Mouse (Mus musculus) embryonic facial prominence, embryonic 14.5 days (tissue): ENCODE measurements at regions not wholly inside any gene's neighbourhood (a gene's known extent, or its start where the extent isn't known, plus 50 kb on each side); places are given as distances from the start of the nearest gene placed in this dataset.

ENCODE experiments used
- ATAC-seq: fragments of 200-750 bp; cut with Nextera tagmentation; 2 replicates; pipeline ENCODE4 v1.8.0; 2017; ENCODE audit warnings: low read depth, moderate number of reproducible peaks, moderate TSS enrichment
- DNase-seq: peaks from one replicate; pipeline ENCODE4 v3.0.0-alpha.2; 2015; ENCODE audit warnings: low spot score
- H3K27ac ChIP-seq: fragments of 300-500 bp; sonication (generic); replicated peaks from 2 replicates; pipeline ENCODE4 v1.5.1; 2014; ENCODE audit warnings: low read depth, mild to moderate bottlenecking, low read length, moderate library complexity
- H3K27me3 ChIP-seq: fragments of 300-500 bp; sonication (generic); replicated peaks from 2 replicates; pipeline ENCODE4 v1.6.1; 2014; ENCODE audit warnings: low read length; ENCODE audit not compliant: control insufficient read depth, insufficient read depth
- H3K36me3 ChIP-seq: fragments of 300-500 bp; sonication (generic); 2 replicates; pipeline ENCODE4 v1.6.1; 2014; ENCODE audit warnings: low read length, mixed read lengths; ENCODE audit not compliant: control insufficient read depth, insufficient read depth
- H3K4me1 ChIP-seq: fragments of 300-500 bp; sonication (generic); 2 replicates; pipeline ENCODE4 v1.6.1; 2014; ENCODE audit warnings: antibody characterized with exemption, low read length; ENCODE audit not compliant: control insufficient read depth, insufficient read depth
- H3K4me2 ChIP-seq: fragments of 300-500 bp; sonication (generic); 2 replicates; pipeline ENCODE4 v1.6.1; 2014; ENCODE audit warnings: low read depth, mild to moderate bottlenecking, low read length, moderate library complexity, mixed read lengths
- H3K4me3 ChIP-seq: fragments of 300-500 bp; sonication (generic); 2 replicates; pipeline ENCODE4 v1.5.1; 2014; ENCODE audit warnings: low read depth, mild to moderate bottlenecking, low read length
- H3K9ac ChIP-seq: fragments of 300-500 bp; sonication (generic); 2 replicates; pipeline ENCODE4 v1.6.1; 2014; ENCODE audit warnings: low read depth, mild to moderate bottlenecking, low read length, moderate library complexity, mixed read lengths
- H3K9me3 ChIP-seq: fragments of 300-500 bp; sonication (generic); 2 replicates; pipeline ENCODE4 v1.6.1; 2016; ENCODE audit warnings: low read length; ENCODE audit not compliant: control insufficient read depth
- WGBS: fragments of 180-500 bp; shearing (Covaris S2); extraction: QIAGEN DNeasy Blood & Tissue Kit; methylation state at CpG from one replicate; pipeline ENCODE4 v1.1.7; 2014; 5-methylcytosine and 5-hydroxymethylcytosine counted together

- H3K4me3 ChIP-seq = no peak overlapping the region
- H3K4me1 ChIP-seq = no peaks in the 10 kb centered on the region
- H3K4me2 ChIP-seq = no peak overlapping the region
- no peaks in the 10 kb centered on the region for H3K36me3 ChIP-seq
- no peak overlapping the region for H3K27ac ChIP-seq
- no peak overlapping the region for H3K9ac ChIP-seq
- H3K27me3 ChIP-seq = no peaks in the 10 kb centered on the region
- ATAC-seq (no peak), DNase-seq (no peak)
- no peaks in the 10 kb centered on the region for H3K9me3 ChIP-seq
These were observed 150.3 kb downstream of the Rnf152 start for GRCm38 (mm10) chr1:105206216-105206615.

- ATAC-seq (no peak), DNase-seq (peak; percentile 48)
- Histone ChIP-seq H3K36me3 (no peaks in the 10 kb centered on the region), H3K27ac (no peak overlapping the region), H3K9ac (no peak overlapping the region), H3K4me3 (no peak overlapping the region), H3K9me3 (peaks cover 4% of the 10 kb centered on the region; the same call in 1 of the 2 replicates), H3K4me1 (no peaks in the 10 kb centered on the region), H3K27me3 (no peaks in the 10 kb centered on the region), H3K4me2 (no peak overlapping the region)
- WGBS = 65% methylated on average over 3 of the region's 3 CpGs
These were observed 157.2 kb downstream of the Rnf152 start for GRCm38 (mm10) chr1:105199305-105199704.

GRCm38 (mm10) chr1:105191126-105191525, 165.4 kb downstream of the Rnf152 start:
- H3K4me1 ChIP-seq = no peaks in the 10 kb centered on the region
- no peak overlapping the region for H3K4me3 ChIP-seq
- no peaks in the 10 kb centered on the region for H3K27me3 ChIP-seq
- WGBS = 86% methylated on average over 3 of the region's 3 CpGs
- H3K36me3 ChIP-seq = no peaks in the 10 kb centered on the region
- no peak overlapping the region for H3K9ac ChIP-seq
- H3K4me2 ChIP-seq = no peak overlapping the region
- ATAC-seq = no peak
- H3K9me3 ChIP-seq = no peaks in the 10 kb centered on the region
- no peak overlapping the region for H3K27ac ChIP-seq
- no peak for DNase-seq

GRCm38 (mm10) chr1:105188920-105189266, 167.6 kb downstream of the Rnf152 start:
- ATAC-seq = no peak
- H3K4me2 ChIP-seq = no peak overlapping the region
- no peaks in the 10 kb centered on the region for H3K36me3 ChIP-seq
- H3K27ac ChIP-seq = no peak overlapping the region
- no peak overlapping the region for H3K9ac ChIP-seq
- no peaks in the 10 kb centered on the region for H3K27me3 ChIP-seq
- no peak for DNase-seq
- H3K4me1 ChIP-seq = no peaks in the 10 kb centered on the region
- no peak overlapping the region for H3K4me3 ChIP-seq
- no peaks in the 10 kb centered on the region for H3K9me3 ChIP-seq

- H3K9ac ChIP-seq = no peak overlapping the region
- H3K27me3 ChIP-seq = no peaks in the 10 kb centered on the region
- no peaks in the 10 kb centered on the region for H3K4me1 ChIP-seq
- WGBS = 52% methylated on average over 3 of the region's 3 CpGs
- H3K4me3 ChIP-seq = no peak overlapping the region
- no peaks in the 10 kb centered on the region for H3K9me3 ChIP-seq
- no peak overlapping the region for H3K4me2 ChIP-seq
- H3K27ac ChIP-seq = no peak overlapping the region
- DNase-seq (no peak), ATAC-seq (no peak)
- no peaks in the 10 kb centered on the region for H3K36me3 ChIP-seq
These were observed 168.1 kb downstream of the Rnf152 start for GRCm38 (mm10) chr1:105188210-105188919.

GRCm38 (mm10) chr1:105184470-105184869, 172.0 kb downstream of the Rnf152 start:
- peaks cover under 1% of the 10 kb centered on the region for H3K4me1 ChIP-seq

GRCm38 (mm10) chr1:105179371-105179823, 177.1 kb downstream of the Rnf152 start:
- Histone ChIP-seq H3K27ac (no peak overlapping the region), H3K4me1 (peaks cover 13% of the 10 kb centered on the region), H3K9ac (no peak overlapping the region), H3K4me3 (no peak overlapping the region), H3K9me3 (no peaks in the 10 kb centered on the region), H3K27me3 (no peaks in the 10 kb centered on the region), H3K4me2 (no peak overlapping the region), H3K36me3 (no peaks in the 10 kb centered on the region)
- WGBS = 49% methylated on average over 3 of the region's 3 CpGs
- DNase-seq = peak; percentile 85
- peak; percentile 92 for ATAC-seq

More at GRCm38 (mm10) chr1:105184470-105184869, 172.0 kb downstream of the Rnf152 start:
- Histone ChIP-seq H3K4me2 (no peak overlapping the region), H3K4me3 (no peak overlapping the region), H3K9ac (no peak overlapping the region), H3K9me3 (no peaks in the 10 kb centered on the region), H3K36me3 (no peaks in the 10 kb centered on the region), H3K27me3 (no peaks in the 10 kb centered on the region), H3K27ac (no peak overlapping the region)
- ATAC-seq (no peak), DNase-seq (no peak)
- WGBS = 77% methylated on average over 3 of the region's 3 CpGs

GRCm38 (mm10) chr1:105178773-105179172, 177.7 kb downstream of the Rnf152 start:
- 18% methylated on average over 6 of the region's 6 CpGs for WGBS
- no peak for DNase-seq
- Histone ChIP-seq H3K27ac (no peak overlapping the region), H3K4me1 (peaks cover 13% of the 10 kb centered on the region), H3K4me2 (no peak overlapping the region), H3K4me3 (no peak overlapping the region), H3K9ac (no peak overlapping the region), H3K9me3 (no peaks in the 10 kb centered on the region), H3K27me3 (no peaks in the 10 kb centered on the region), H3K36me3 (no peaks in the 10 kb centered on the region)
- ATAC-seq = 0 out of 2 replicates have a peak, but pooled peaks have one; percentile 30

- DNase-seq (no peak), ATAC-seq (no peak)
- Histone ChIP-seq H3K27ac (no peak overlapping the region), H3K27me3 (no peaks in the 10 kb centered on the region), H3K4me3 (no peak overlapping the region), H3K4me1 (peaks cover 13% of the 10 kb centered on the region), H3K9me3 (no peaks in the 10 kb centered on the region), H3K4me2 (no peak overlapping the region), H3K9ac (no peak overlapping the region), H3K36me3 (no peaks in the 10 kb centered on the region)
- 85% methylated on average over 2 of the region's 2 CpGs for WGBS
These were observed 178.6 kb downstream of the Rnf152 start for GRCm38 (mm10) chr1:105177938-105178337.
